Mouse (Mus musculus) CH12.LX (cell line): ENCODE measurements around the gene Frmd4a. TPM values are rescaled to one million over a fixed set of nuclear protein-coding genes. Genes with fewer than 3 reads are reported as not detected.

ENCODE experiments used
- DNase-seq: peaks from one replicate; pipeline ENCODE4 v3.0.0-alpha.2; 2013; ENCODE audit errors: extremely low read depth
- H3K27ac ChIP-seq: 2 replicates; pipeline ENCODE4 v1.5.1; 2012; ENCODE audit warnings: low read depth, mild to moderate bottlenecking, control low read depth, moderate library complexity; ENCODE audit not compliant: insufficient read depth
- H3K27me3 ChIP-seq: replicated peaks from 2 replicates; pipeline ENCODE3; 2012; ENCODE audit warnings: inconsistent platforms
- H3K36me3 ChIP-seq, 2 experiments: replicated peaks in 1 of 2; 2 replicates each; pipeline versions ENCODE3 to v1.6.1; 2012; ENCODE audit warnings: inconsistent platforms in 1 of 2, low read length in 1 of 2, mild to moderate bottlenecking in 1 of 2, mixed read lengths in 1 of 2, moderate library complexity in 1 of 2; ENCODE audit not compliant: control insufficient read depth in 1 of 2, insufficient read depth in 1 of 2
- H3K4me1 ChIP-seq, 2 experiments: 2 replicates each; pipeline ENCODE4 v1.6.1; 2012; ENCODE audit warnings: inconsistent platforms in 1 of 2, moderate library complexity in 1 of 2; ENCODE audit not compliant: insufficient read depth in 2 of 2, control insufficient read depth in 1 of 2
- H3K4me2 ChIP-seq: 2 replicates; pipeline ENCODE4 v1.6.1; 2012; ENCODE audit warnings: low read depth, mild to moderate bottlenecking, control low read depth; ENCODE audit not compliant: poor library complexity, insufficient read depth, severe bottlenecking
- H3K4me3 ChIP-seq, 3 experiments: fragments of 150-350 bp in 1 of 3; sonication (generic) in 1 of 3; replicated peaks in 1 of 3; 2 replicates each; pipeline versions ENCODE3 to v1.5.1; 2011 to 2012; ENCODE audit warnings: low read depth in 2 of 3, low read length in 2 of 3, mild to moderate bottlenecking in 2 of 3, moderate library complexity in 2 of 3, control low read depth in 1 of 3, improper control_type of control experiment in 1 of 3, inconsistent platforms in 1 of 3, mixed read lengths in 1 of 3; ENCODE audit not compliant: poor library complexity in 1 of 3
- H3K79me2 ChIP-seq: replicated peaks from 2 replicates; pipeline ENCODE4 v1.6.1; 2012; ENCODE audit warnings: mild to moderate bottlenecking, moderate library complexity; ENCODE audit not compliant: control insufficient read depth, poor library complexity, insufficient read depth, severe bottlenecking; ENCODE audit errors: extremely low read depth
- H3K9ac ChIP-seq: 2 replicates; pipeline ENCODE4 v1.6.1; 2012; ENCODE audit warnings: low read depth, mild to moderate bottlenecking, control low read depth, moderate library complexity; ENCODE audit not compliant: insufficient read depth
- H3K9me3 ChIP-seq: replicated peaks from 2 replicates; pipeline ENCODE3; 2012; ENCODE audit warnings: low read length, inconsistent platforms, mixed read lengths
- CHD2 ChIP-seq: IDR thresholded peaks from 2 replicates; pipeline ENCODE4 v1.6.1; 2011; ENCODE audit warnings: low read length, improper control_type of control experiment
- CTCF ChIP-seq, 2 experiments: IDR thresholded peaks in 1 of 2; conservative IDR thresholded peaks in 1 of 2; 2 replicates each; pipeline ENCODE4 v1.5.1; 2011 to 2012; ENCODE audit warnings: low read depth in 2 of 2, low read length in 2 of 2, improper control_type of control experiment in 1 of 2, inconsistent platforms in 1 of 2, mild to moderate bottlenecking in 1 of 2, moderate library complexity in 1 of 2
- E2F4 ChIP-seq: IDR thresholded peaks from 2 replicates; pipeline ENCODE4 v1.6.1; 2011; ENCODE audit warnings: low read depth, low read length, improper control_type of control experiment; ENCODE audit not compliant: insufficient replicate concordance
- ELF1 ChIP-seq: IDR thresholded peaks from 2 replicates; pipeline ENCODE4 v1.6.1; 2014; ENCODE audit warnings: low read depth, mild to moderate bottlenecking, inconsistent platforms, low read length, improper control_type of control experiment
- EP300 ChIP-seq: IDR thresholded peaks from 2 replicates; pipeline ENCODE4 v1.6.1; 2011; ENCODE audit warnings: low read length, improper control_type of control experiment
- IRF4 ChIP-seq: IDR thresholded peaks from 2 replicates; pipeline ENCODE4 v1.6.1; 2014; ENCODE audit warnings: low read depth, mild to moderate bottlenecking, inconsistent platforms, low read length, improper control_type of control experiment
- JUND ChIP-seq: conservative IDR thresholded peaks from 2 replicates; pipeline ENCODE4 v1.6.1; 2011; ENCODE audit warnings: low read depth, low read length, improper control_type of control experiment
- KAT2A ChIP-seq: IDR thresholded peaks from 2 replicates; pipeline ENCODE4 v1.6.1; 2012; ENCODE audit warnings: low read length, improper control_type of control experiment, inconsistent platforms; ENCODE audit not compliant: insufficient replicate concordance
- MAX ChIP-seq: IDR thresholded peaks from 2 replicates; pipeline ENCODE4 v1.6.1; 2011; ENCODE audit warnings: low read length, improper control_type of control experiment
- MEF2A ChIP-seq: IDR thresholded peaks from 2 replicates; pipeline ENCODE4 v1.6.1; 2014; ENCODE audit warnings: low read depth, mild to moderate bottlenecking, inconsistent platforms, low read length, improper control_type of control experiment, borderline replicate concordance
- MXI1 ChIP-seq: IDR thresholded peaks from 2 replicates; pipeline ENCODE4 v1.6.1; 2011; ENCODE audit warnings: mild to moderate bottlenecking, low read depth, low read length, improper control_type of control experiment
- MYC ChIP-seq: IDR thresholded peaks from 2 replicates; pipeline ENCODE4 v1.6.1; 2011; ENCODE audit warnings: low read depth, mild to moderate bottlenecking, improper control_type of control experiment, low read length
- NRF1 ChIP-seq: IDR thresholded peaks from 2 replicates; pipeline ENCODE4 v1.6.1; 2014; ENCODE audit warnings: low read depth, mild to moderate bottlenecking, inconsistent platforms, low read length, improper control_type of control experiment, moderate library complexity
- PAX5 ChIP-seq: IDR thresholded peaks from 2 replicates; pipeline ENCODE4 v1.6.1; 2012; ENCODE audit warnings: low read length, inconsistent platforms, mixed read lengths
- POLR2AphosphoS2 ChIP-seq: IDR thresholded peaks from 2 replicates; pipeline ENCODE4 v1.6.1; 2011; ENCODE audit warnings: low read depth, low read length, improper control_type of control experiment
- SIN3A ChIP-seq: IDR thresholded peaks from 2 replicates; pipeline ENCODE4 v1.6.1; 2012; ENCODE audit warnings: low read length, improper control_type of control experiment, inconsistent platforms
- TBP ChIP-seq: conservative IDR thresholded peaks from 2 replicates; pipeline ENCODE4 v1.6.1; 2011; ENCODE audit warnings: low read depth, low read length, improper control_type of control experiment
- UBTF ChIP-seq: IDR thresholded peaks from 2 replicates; pipeline ENCODE4 v1.6.1; 2012; ENCODE audit warnings: low read depth, mild to moderate bottlenecking, inconsistent platforms, low read length, improper control_type of control experiment, moderate library complexity
- USF1 ChIP-seq: IDR thresholded peaks from 2 replicates; pipeline ENCODE4 v1.6.1; 2014; ENCODE audit warnings: low read depth, mild to moderate bottlenecking, inconsistent platforms, low read length, improper control_type of control experiment
- USF2 ChIP-seq: conservative IDR thresholded peaks from 2 replicates; pipeline ENCODE4 v1.6.1; 2011; ENCODE audit warnings: low read depth, low read length, improper control_type of control experiment
- ZC3H11A ChIP-seq: IDR thresholded peaks from 2 replicates; pipeline ENCODE4 v1.6.1; 2012; ENCODE audit warnings: low read depth, mild to moderate bottlenecking, inconsistent platforms, low read length, improper control_type of control experiment
- ZKSCAN1 ChIP-seq: IDR thresholded peaks from 2 replicates; pipeline ENCODE4 v1.6.1; 2012; ENCODE audit warnings: low read depth, inconsistent platforms, low read length, improper control_type of control experiment, borderline replicate concordance
- ZMIZ1 ChIP-seq: IDR thresholded peaks from 2 replicates; pipeline ENCODE4 v1.6.1; 2012; ENCODE audit warnings: low read depth, mild to moderate bottlenecking, inconsistent platforms, low read length, improper control_type of control experiment
- ZNF384 ChIP-seq: IDR thresholded peaks from 2 replicates; pipeline ENCODE4 v1.6.1; 2012; ENCODE audit warnings: low read depth, low read length, improper control_type of control experiment, inconsistent platforms
- dilution Hi-C: fragments of 300-500 bp; cut with MboI; formaldehyde crosslinking; loops from 2 replicates; pipeline ENCODE4 v1.14.3; 2020; ENCODE audit warnings: low sequenced_read_pairs; ENCODE audit not compliant: extremely low pct_unique_long_range_greater_than_20kb, extremely low pct_ligation_motif_present
- in situ Hi-C: fragments of 300-500 bp; cut with MboI; formaldehyde crosslinking; loops from 3 replicates; pipeline ENCODE4 v1.14.3; 2019; ENCODE audit warnings: low sequenced_read_pairs, low pct_ligation_motif_present, low pct_unique_long_range_greater_than_20kb, mixed read lengths
- polyA plus RNA-seq: library from polyadenylated mRNA; unstranded; fragments of >175 nt; gene quantifications from 2 replicates; pipeline ENCODE4 v1.2.1, GENCODE M21; 2012; ENCODE audit warnings: low read depth; ENCODE audit not compliant: insufficient read length
- total RNA-seq, 2 experiments: library from RNA; depleted of rRNA; stranded (reverse); fragments of 300-350 nt in 1 of 2; fragments of >200 nt in 1 of 2; gene quantifications; 2 replicates each; pipeline ENCODE4 v1.2.3; 2012 to 2014

The Frmd4a gene
- total and polyA plus RNA-seq, 3 experiments, result 0.13 to 2.0 (median 0.32) TPM

DNA sequence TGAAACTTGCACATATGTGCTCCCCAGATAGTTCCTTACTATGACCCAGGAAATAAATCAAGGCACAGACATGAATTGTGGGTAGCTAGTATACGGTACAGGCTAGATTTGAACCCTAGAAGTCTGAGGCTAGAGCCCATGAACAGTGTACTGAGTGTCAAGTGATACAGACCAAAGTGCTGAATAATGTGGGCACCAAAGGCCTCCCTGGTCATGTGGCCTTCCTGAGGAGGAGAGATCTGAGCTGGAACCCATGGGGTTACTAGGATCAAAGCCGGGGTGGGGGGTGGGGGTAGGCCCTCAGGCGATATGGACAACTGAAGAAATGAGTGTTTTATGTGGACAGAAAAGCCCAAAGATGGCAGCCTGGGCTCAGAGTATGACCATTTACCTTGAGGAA is 544.9 kb downstream of the Frmd4a start:
- Histone ChIP-seq H3K79me2 (no peaks in the 10 kb centered on the region), H3K27me3 (no peaks in the 10 kb centered on the region), H3K9me3 (no peaks in the 10 kb centered on the region), H3K27ac (no peak overlapping the region), H3K4me2 (no peak overlapping the region), H3K9ac (no peak overlapping the region), H3K4me1 (peaks cover 0 to 21% of the 10 kb centered on the region in 2 experiments; a peak in 2 of 4 replicates), H3K36me3 (peaks cover 0 to 3% of the 10 kb centered on the region in 2 experiments), H3K4me3 (no peak overlapping the region)
- in situ Hi-C loops, result no loop called here
- DNase-seq, result no peak
- TF ChIP-seq CTCF (conservative IDR thresholded peaks at IDR 0.05 in 1 of 2, IDR thresholded peaks at IDR 0.05 in 1 of 2; ENCODE audit: low read depth in 2 of 2, low read length in 2 of 2), result no peak
- TF ChIP-seq TBP, result no peak
- TF ChIP-seq UBTF, result no peak
- TF ChIP-seq MYC, result no peak
- no peak for TF ChIP-seq USF1
- no peak for TF ChIP-seq MXI1
- TF ChIP-seq PAX5, result no peak
- TF ChIP-seq POLR2AphosphoS2, result no peak
- TF ChIP-seq EP300, result no peak
- TF ChIP-seq USF2, result no peak
- no peak for TF ChIP-seq CHD2
- no peak for TF ChIP-seq NRF1
- dilution Hi-C loops, result no loop called here

DNA sequence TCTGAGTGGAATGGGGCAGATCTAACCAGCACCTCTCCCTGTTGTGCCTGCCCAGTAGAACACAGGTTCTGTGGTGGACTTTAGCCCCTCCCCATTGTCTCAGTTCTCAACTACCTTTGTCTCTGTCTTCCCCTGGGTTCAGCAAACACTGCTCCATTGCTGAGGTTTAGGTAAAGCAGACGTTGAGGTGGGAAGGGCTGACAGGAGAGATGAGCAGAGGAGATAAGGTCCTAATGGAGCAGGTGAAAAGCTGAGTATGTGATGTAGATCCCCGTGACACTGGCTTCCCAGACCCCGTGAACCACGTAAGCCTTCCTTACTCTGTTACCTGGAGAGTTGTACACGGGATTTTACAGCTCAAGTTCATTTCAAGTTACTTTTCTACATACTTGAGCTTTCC is 545.3 kb downstream of the Frmd4a start:
- no peak overlapping the region for H3K4me3 ChIP-seq
- in situ Hi-C loops, result no loop called here
- H3K36me3 ChIP-seq, result peaks cover 0 to 3% of the 10 kb centered on the region in 2 experiments
- no peaks in the 10 kb centered on the region for H3K79me2 ChIP-seq
- H3K9me3 ChIP-seq, result no peaks in the 10 kb centered on the region
- H3K27ac ChIP-seq, result no peak overlapping the region
- H3K4me2 ChIP-seq, result no peak overlapping the region
- H3K27me3 ChIP-seq, result no peaks in the 10 kb centered on the region
- H3K9ac ChIP-seq, result no peak overlapping the region
- no peak for DNase-seq
- dilution Hi-C loops, result no loop called here
- peaks cover 0 to 24% of the 10 kb centered on the region in 2 experiments; a peak in 2 of 4 replicates for H3K4me1 ChIP-seq
- TF ChIP-seq USF1, result no peak
- no peak for TF ChIP-seq SIN3A
- no peak for TF ChIP-seq MEF2A
- TF ChIP-seq UBTF, result no peak
- no peak for TF ChIP-seq MAX
- TF ChIP-seq ELF1, result no peak
- no peak for TF ChIP-seq KAT2A
- TF ChIP-seq JUND, result no peak
- TF ChIP-seq ZC3H11A, result no peak
- TF ChIP-seq ZKSCAN1, result no peak
- TF ChIP-seq MXI1, result no peak
- no peak for TF ChIP-seq ZMIZ1
- no peak for TF ChIP-seq CTCF (conservative IDR thresholded peaks at IDR 0.05 in 1 of 2, IDR thresholded peaks at IDR 0.05 in 1 of 2; ENCODE audit: low read depth in 2 of 2, low read length in 2 of 2)
- TF ChIP-seq IRF4, result no peak
- no peak for TF ChIP-seq ZNF384
- TF ChIP-seq POLR2AphosphoS2, result no peak
- no peak for TF ChIP-seq E2F4
- TF ChIP-seq, all 38 proteins: peak for 0
